Mouse (Mus musculus) inflammation-experienced regulatory T-cells, adult 16 weeks (primary cell): ENCODE data around the gene Cnn3. TPM values are rescaled to one million over a fixed set of nuclear protein-coding genes. Genes with fewer than 3 reads are reported as not detected.

Source experiments
- polyA plus RNA-seq: library from polyadenylated mRNA; unstranded; fragments of 100-300 nt; shearing (Covaris generic); gene quantifications from one replicate; pipeline ENCODE4 v1.2.1, GENCODE M21; 2017

The Cnn3 gene
- 9.2 TPM for polyA plus RNA-seq

DNA sequence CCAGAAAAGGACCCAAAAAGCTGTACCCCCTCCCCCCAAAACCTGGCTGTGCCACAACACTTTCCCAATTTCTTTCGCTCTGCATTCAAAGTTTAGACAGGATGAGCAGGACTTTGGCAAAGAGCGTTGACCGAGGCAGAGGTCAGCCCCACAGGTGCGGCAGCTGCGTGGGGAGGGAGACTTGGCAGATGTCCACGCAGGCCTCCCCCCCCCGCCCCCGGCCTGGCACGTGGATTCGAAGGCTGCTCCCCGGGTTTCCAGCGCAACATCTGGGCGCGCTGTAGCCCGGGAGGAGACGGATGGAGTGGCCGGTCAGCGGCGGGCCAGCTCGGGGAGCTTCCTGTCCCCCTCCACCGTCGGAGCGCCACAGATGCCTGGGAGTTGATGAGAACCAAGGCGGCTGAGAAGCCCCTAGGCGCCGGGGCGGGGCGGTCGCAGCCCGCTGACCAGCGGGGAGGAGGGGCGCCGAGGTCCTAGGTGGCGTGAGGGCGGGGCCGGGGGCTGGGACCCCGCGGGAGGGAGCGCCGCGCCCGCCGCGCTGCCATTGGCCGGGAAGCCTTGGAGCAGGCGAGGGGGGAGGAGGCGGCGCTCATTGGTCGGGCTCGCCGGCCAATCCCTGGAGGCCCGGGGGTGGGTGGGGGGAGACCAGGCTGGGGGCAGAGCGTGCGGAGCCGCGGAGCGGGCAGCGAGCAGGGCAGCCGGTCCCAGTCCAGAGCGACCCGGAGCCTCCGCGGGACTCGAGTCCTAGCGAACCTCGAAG lies at the start of gene Cnn3:
TSS of gene Cnn3 (plus strand) at position 637 of the 760 bp plus-strand sequence.

Other genes starting within 250 kb of the Cnn3 start
- not detected for gene Tmem56, start 143.4 kb upstream of the Cnn3 start, polyA plus RNA-seq
- gene Alg14, start 134.7 kb upstream of the Cnn3 start, polyA plus RNA-seq: 26.6 TPM
- not detected for gene Slc44a3, start 105.9 kb downstream of the Cnn3 start, polyA plus RNA-seq
- gene 4930432M17Rik, start 244.3 kb downstream of the Cnn3 start, polyA plus RNA-seq: not detected